Mouse (Mus musculus) bone marrow macrophage, adult 2 months (primary cell): ENCODE results near the gene Eps8.

ENCODE experiments used
- CTCF ChIP-seq: IDR thresholded peaks from 2 replicates; pipeline ENCODE4 v1.5.1; 2012; ENCODE audit warnings: low read depth, mild to moderate bottlenecking, low read length, moderate library complexity
- POLR2A ChIP-seq: IDR thresholded peaks from 2 replicates; pipeline ENCODE4 v1.6.1; 2012; ENCODE audit warnings: mild to moderate bottlenecking, low read depth, low read length, borderline replicate concordance

DNA sequence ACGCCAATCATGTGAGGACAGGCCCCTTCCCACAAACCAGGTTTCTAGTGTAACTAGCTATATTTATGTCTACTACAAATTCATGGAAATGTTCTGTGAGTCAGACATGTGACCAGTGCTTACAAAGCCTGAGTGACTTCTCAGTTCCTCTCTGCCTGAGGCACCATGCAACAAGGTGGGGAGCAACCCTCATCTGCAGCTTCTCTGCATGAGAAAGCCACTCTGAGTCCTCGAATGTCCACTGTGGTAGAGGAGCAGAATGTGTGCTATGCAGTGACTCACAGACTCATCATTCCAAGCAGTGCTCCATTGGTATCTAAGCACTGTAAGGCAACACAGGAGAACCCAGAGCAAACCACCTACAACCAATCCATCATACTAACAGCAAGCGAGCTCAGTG lies 88.8 kb downstream of the Eps8 start:
- TF ChIP-seq POLR2A, result no peak
- no peak for TF ChIP-seq CTCF
